Mouse (Mus musculus) regulatory T cell (primary cell): ENCODE data around the gene Gm28048.

Experiments
- in situ Hi-C: fragments of 300-600 bp; cut with MboI, MseI; formaldehyde crosslinking; loops from one replicate; pipeline ENCODE4 v1.15.1; 2025; ENCODE audit warnings: high pct_unique_total_duplicates

Gene Gm28048

GRCm38 (mm10) chr11:22847732-22848648 lies 133.9 kb downstream of the Gm28048 start:
- in situ Hi-C loops: no loop called here

GRCm38 (mm10) chr11:22846960-22847731 lies 134.7 kb downstream of the Gm28048 start:
- in situ Hi-C loops: no loop called here

GRCm38 (mm10) chr11:22846093-22846835 lies 135.6 kb downstream of the Gm28048 start:
- in situ Hi-C loops: no loop called here

- in situ Hi-C loops: loop anchor here (5.0 kb wide), 1 partner anchor 153 kb away; no protein-coding TSS in a partner anchor
These were observed 136.9 kb downstream of the Gm28048 start for GRCm38 (mm10) chr11:22844754-22845718.

GRCm38 (mm10) chr11:22839456-22839855 lies 142.4 kb downstream of the Gm28048 start:
- in situ Hi-C loops: no loop called here

GRCm38 (mm10) chr11:22838361-22838760 lies 143.5 kb downstream of the Gm28048 start:
- in situ Hi-C loops: no loop called here

DNA sequence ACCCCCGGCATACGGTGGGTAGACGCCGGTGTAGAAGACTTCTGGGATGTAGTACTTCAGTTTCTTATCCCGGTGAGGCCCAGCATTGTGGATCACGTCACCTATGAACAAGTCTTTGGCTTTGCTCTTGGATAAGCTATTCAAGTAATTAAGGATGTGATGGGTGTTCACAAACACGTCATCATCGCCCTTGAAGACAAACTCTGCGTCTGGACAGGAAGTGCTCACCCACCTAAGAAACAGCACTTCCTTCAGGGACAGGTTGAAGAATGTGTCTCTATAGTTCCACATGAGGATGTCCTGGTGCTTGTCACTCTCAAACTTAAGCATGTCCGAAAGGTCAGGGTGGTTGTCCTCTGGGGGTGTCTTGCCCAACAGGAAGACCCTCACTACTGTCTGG lies 145.6 kb downstream of the Gm28048 start:
- in situ Hi-C loops: no loop called here

GRCm38 (mm10) chr11:22832600-22832999 lies 149.3 kb downstream of the Gm28048 start:
- in situ Hi-C loops: no loop called here

DNA sequence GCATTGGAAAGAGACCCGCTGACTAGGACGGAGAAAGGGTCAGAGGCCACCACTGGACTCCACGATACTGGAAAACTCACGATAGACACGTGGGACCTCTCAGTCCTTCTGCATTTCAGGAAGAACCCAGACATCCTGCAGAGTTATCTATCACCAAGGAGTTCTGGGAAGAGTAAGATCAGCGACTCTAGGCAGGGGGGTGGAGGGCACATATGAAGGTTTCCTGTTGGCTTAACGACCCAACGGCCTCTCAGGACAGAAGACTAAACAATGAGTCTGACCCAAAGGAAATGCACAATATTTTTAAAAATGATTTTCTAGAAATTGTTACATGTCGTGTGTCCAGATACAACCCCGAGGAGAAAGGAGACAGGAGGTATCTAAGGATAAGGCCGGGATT lies 150.0 kb downstream of the Gm28048 start:
- in situ Hi-C loops: no loop called here

- in situ Hi-C loops: no loop called here
These were observed 151.2 kb downstream of the Gm28048 start for GRCm38 (mm10) chr11:22830684-22831083.

- in situ Hi-C loops: no loop called here
These were observed 151.7 kb downstream of the Gm28048 start for GRCm38 (mm10) chr11:22830179-22830611.

DNA sequence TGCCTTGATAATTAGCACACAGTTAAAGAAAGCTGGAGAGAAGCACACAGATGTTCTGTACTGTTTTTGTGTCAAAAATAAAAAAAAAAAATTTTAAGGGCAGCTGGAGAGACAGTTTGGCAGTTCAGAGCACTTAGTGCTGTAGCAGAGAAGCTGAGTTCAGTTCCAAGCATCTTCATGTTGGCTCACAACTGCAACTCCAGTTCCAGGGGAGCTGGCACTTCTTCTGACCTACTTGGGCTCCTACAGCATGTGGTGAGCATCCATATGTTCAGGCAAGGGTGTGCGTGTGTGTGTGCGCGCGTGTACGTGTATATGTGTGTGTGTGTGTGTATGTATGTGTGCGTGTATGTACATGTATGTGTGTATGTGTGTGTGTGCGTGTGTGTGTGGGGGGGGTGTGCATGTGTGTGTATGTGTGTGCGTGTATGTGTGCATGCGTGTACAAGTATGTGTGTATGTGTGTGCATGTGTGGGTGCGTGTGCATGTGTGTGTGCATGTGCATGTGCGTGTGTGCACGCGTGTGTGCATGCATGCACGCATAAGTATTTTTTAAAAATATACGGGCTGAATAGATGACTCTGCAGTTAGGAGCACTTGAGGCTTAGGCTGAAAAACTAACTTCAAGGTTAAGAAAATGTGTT lies 152.8 kb downstream of the Gm28048 start:
- in situ Hi-C loops: no loop called here

GRCm38 (mm10) chr11:22827514-22828080 lies 154.3 kb downstream of the Gm28048 start:
- in situ Hi-C loops: no loop called here

DNA sequence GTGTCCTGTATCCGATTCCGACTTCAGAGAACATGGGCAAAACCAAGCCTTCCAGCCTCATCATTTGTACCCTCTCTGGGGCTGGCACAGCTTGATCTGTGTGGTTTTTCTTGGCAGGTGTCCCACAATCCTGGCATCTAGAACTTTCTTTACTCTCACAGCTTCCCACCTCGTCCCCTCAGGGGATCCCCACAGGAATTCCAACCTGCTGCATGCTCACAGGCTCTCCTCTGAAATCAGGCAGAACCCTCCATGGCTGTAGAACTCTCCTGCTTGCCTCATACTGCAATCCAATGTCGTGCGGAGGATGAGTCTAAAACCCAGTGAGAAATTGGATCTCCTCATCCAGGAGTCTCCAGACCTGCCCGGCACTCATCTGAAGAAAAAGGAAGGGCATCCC lies 155.2 kb downstream of the Gm28048 start:
- in situ Hi-C loops: no loop called here

GRCm38 (mm10) chr11:22826051-22826450 lies 155.8 kb downstream of the Gm28048 start:
- in situ Hi-C loops: no loop called here

DNA sequence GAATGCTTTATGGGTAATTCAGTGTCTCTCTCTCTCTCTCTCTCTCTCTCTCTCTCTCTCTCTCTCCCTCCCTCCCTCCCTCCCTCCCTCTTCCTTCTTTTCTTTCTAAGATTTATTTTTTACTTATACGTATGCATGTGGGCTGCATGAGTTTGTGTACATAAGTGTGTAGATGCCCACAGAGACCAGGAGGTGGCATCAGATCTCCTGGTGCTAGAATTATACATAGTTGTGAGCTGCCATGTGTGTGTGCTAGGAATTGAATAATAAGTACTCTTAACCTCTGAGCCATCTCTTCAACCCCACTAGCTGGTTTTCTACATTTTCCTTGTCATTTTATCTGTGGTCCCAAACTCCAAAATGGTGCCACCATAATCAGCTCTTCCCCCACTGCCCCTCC lies 156.3 kb downstream of the Gm28048 start:
- in situ Hi-C loops: no loop called here

DNA sequence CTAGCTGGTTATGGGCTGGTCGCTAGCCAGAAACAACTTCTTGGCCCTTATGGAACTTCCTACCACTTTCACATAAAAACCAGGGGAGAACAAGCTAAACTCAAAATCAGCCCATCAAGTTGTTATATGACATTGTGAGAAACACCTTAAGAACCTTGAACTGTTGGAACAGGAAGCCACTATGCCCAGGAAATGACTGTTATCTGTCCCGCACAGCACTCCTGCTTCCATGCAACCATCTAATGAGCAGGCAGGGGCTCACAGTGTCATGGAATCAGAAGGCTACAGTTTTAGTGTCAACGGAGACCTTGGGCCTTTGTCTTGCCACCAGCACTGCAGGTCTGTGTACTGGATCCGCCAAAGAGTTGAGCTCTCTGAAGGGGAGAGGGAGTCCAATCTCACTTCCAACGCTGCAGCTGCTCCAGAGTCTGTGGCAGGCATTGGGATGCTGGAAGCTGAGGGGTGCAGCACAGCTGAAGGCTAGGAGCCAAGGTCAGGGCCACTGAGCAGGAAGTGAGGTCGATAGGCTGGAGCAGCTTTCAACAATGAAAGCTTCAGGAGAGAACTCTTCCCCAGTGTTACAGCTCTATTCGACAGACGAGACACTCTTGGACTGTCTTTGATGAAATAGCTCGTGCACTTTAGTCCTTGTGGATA lies 157.7 kb downstream of the Gm28048 start:
- in situ Hi-C loops: no loop called here

- in situ Hi-C loops: no loop called here
These were observed 160.6 kb downstream of the Gm28048 start for GRCm38 (mm10) chr11:22821243-22821642.

DNA sequence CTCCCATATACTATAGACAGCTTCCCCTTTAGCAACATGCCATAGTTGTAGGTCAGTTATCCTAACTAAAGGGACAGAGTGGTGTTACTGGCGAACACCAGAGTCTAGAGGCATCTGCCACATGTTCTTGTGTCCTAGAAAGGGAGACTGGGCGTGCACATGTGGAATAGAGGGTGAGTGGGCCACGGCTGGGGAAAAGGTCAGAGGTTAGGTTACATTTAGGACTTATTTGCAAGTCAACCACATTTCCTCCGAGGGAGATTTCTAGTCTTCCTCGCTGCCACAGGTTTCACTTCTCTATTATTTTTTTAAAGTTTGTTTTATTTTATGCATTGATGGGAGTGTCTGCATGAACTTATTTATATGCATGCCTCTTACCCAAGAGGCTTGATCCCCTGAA lies 163.5 kb downstream of the Gm28048 start:
- in situ Hi-C loops: loop anchor here (10.0 kb wide), 1 partner anchor 534 kb away; no protein-coding TSS in a partner anchor
